Mouse (Mus musculus) brown adipose tissue, adult 24 weeks (tissue): Measurements from ENCODE around the gene Prickle1. TPM values are rescaled to one million over a fixed set of nuclear protein-coding genes. Genes with fewer than 3 reads are reported as not detected.

Experiments used
- H3K27ac ChIP-seq: fragments of 200-500 bp; replicated peaks from 2 replicates; pipeline ENCODE4 v1.5.1; 2012; ENCODE audit warnings: low read depth, mild to moderate bottlenecking, low read length
- H3K4me1 ChIP-seq: fragments of 200-500 bp; 2 replicates; pipeline ENCODE4 v1.6.1; 2012; ENCODE audit warnings: low read length, mixed read lengths; ENCODE audit not compliant: control insufficient read depth, insufficient read depth, insufficient read length
- H3K4me3 ChIP-seq: fragments of 200-500 bp; 2 replicates; pipeline ENCODE4 v1.5.1; 2012; ENCODE audit warnings: low read depth, mild to moderate bottlenecking, low read length, moderate library complexity; ENCODE audit not compliant: insufficient read depth
- polyA plus RNA-seq: library from polyadenylated mRNA; stranded (reverse); fragments of >200 nt; gene quantifications from 2 replicates; pipeline ENCODE4 v1.2.4, GENCODE M21; 2012; ENCODE audit not compliant: missing spikeins, insufficient read depth, insufficient read length

Prickle1 gene
- polyA plus RNA-seq, 1 experiment, result 2.4 TPM

GRCm38 (mm10) chr15:93478676-93479075, 117.0 kb downstream of the Prickle1 start:
- H3K27ac ChIP-seq, result no peak overlapping the region
- H3K4me1 ChIP-seq, result peaks cover 3% of the 10 kb centered on the region
- no peak overlapping the region for H3K4me3 ChIP-seq

DNA sequence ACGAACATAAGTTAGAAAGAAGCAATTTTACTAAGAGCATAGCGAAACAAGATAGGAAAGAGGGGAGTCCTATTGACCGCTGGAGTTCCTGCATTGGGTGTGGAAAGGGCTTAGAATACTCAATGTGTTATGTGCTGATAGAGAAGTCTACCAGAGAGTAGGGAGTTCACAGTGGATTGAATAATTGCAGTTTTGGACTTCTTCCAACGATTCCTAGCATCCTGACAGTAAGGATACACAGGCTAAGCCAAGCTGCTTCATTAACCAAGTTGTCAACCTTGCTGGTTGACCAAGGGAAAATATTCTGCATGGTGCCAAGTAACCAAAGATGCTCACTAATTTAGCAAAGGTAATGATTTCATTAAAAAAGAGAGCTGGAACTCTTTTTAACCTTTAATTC, 118.0 kb downstream of the Prickle1 start:
- Histone ChIP-seq H3K4me3 (no peak overlapping the region), H3K4me1 (peaks cover 5% of the 10 kb centered on the region), H3K27ac (no peak overlapping the region)

DNA sequence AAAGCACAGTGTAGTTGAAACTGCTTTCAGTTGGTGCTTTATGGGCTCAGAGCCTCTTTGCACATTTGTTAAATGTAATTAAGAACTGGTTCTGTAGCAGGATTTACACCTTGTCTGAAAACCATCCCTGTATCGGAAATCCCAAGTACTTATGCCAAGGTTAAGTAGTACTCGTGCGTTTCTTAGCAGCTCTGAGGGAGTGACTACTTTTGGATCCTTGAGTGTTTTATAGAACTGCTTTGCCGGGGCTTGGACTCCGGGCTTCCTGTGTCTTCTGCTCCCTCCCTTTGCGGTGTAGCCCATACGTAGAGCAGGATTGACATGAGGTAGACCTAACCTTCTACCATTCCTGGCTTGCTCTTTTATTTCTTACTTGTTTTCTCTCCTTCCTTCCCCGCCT, 120.0 kb downstream of the Prickle1 start:
- no peak overlapping the region for H3K27ac ChIP-seq
- peaks cover 7% of the 10 kb centered on the region for H3K4me1 ChIP-seq
- no peak overlapping the region for H3K4me3 ChIP-seq

DNA sequence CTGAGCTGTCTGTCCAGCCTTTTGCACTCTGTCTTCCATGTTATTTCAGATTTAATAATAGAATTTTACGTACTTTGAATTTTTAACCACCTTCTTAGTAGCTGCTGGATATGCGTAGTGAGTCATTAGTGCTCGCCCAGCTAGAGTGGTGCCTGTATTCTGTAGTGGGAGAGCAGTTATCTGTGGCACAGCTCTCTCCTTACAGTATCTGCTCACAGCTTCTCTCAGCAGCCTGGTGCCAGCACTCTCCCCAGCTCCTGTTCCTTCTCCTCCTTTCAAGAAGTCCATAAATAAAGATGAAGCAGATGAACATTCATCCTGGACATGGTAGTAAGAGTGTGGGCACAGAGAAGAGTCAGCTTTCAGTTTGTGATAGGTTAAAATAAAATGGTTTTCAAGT, 121.4 kb downstream of the Prickle1 start:
- H3K4me3 ChIP-seq, result no peak overlapping the region
- H3K27ac ChIP-seq, result no peak overlapping the region
- peaks cover 4% of the 10 kb centered on the region for H3K4me1 ChIP-seq

DNA sequence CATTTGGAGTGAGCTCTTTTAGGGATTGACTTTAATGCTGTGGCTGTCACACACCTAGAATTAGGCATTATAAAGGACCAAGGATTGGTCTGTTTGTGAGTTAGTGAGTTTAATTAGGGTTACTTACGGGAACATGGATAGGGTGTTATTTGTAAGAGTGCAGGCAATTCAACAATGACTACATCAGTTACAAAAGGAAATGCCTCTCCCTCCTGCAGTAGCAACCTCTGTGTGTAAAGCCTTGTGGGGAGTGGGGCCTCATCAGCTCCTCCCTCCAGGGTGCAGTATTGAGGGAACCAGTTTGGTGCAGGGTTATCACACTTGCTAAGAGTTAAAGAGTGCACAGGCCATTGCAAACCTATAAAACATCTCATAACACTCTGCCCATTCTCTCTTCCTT, 123.6 kb downstream of the Prickle1 start:
- peaks cover 4% of the 10 kb centered on the region for H3K4me1 ChIP-seq
- H3K27ac ChIP-seq, result no peak overlapping the region
- no peak overlapping the region for H3K4me3 ChIP-seq

DNA sequence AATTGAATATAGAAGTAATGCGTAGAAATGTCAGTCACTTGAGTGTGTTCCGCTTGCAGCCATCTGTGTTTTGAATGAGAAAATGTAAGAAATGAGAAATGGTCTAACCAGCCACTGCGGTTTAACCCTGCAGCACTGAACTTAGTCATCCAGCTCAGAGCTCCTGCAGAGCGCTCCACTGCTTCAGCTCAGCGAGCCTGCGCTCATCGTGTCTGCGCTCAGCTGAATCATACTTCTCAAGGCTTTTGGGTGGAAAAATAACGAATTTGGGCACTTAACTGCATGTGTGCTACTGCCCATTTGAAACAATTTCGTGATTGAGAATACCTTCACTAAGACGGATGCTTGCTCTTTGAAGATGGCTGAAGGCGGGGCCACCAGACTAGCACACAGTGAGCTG, 124.0 kb downstream of the Prickle1 start:
- H3K27ac ChIP-seq, result no peak overlapping the region

GRCm38 (mm10) chr15:93461066-93461465, 134.6 kb downstream of the Prickle1 start:
- no peak overlapping the region for H3K27ac ChIP-seq
- no peaks in the 10 kb centered on the region for H3K4me1 ChIP-seq
- H3K4me3 ChIP-seq, result no peak overlapping the region

More for the DNA sequence above, 124.0 kb downstream of the Prickle1 start:
- Histone ChIP-seq H3K4me1 (peaks cover 4% of the 10 kb centered on the region), H3K4me3 (no peak overlapping the region)

GRCm38 (mm10) chr15:93459422-93459821, 136.3 kb downstream of the Prickle1 start:
- Histone ChIP-seq H3K4me1 (no peaks in the 10 kb centered on the region), H3K4me3 (no peak overlapping the region), H3K27ac (no peak overlapping the region)

DNA sequence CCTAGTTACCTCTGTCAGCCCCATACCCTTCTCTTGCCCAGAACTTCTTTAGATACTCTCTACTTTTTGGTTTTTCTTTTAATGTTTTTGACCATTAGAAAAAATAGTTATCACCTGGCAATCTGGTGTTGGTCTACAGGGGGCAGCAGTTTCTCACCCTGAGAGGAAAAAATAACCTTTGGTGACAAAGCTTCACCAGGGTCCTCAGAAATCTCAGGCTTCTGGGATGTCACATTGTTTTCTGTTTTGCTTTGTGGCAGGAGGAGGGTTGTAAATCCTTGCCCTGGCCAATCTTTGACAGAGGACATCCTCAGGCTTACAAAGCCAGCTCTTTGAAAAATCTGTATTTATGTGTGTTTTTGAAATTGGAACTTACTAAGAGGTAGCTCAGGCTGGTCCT, 139.7 kb downstream of the Prickle1 start:
- Histone ChIP-seq H3K27ac (no peak overlapping the region), H3K4me1 (no peaks in the 10 kb centered on the region), H3K4me3 (no peak overlapping the region)

DNA sequence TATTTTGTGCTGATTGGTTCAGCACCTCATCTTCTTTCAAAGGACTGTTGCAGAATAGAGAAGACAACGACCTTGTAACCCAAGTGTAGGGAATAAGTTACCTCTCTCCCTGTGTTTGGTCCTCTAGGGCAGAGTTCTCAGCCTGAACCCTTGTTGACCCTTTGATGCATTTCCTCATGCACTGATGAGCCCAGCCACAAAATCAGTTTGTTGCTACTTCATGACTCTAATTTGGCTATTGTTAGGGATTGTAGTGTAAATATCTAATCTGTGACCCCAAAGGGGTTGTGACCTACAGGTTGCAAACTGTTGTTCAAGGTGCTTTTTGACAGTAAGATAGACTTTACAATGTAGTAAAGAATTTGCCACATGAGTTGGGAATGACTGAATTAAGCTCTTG, 142.4 kb downstream of the Prickle1 start:
- H3K4me3 ChIP-seq, result no peak overlapping the region
- H3K27ac ChIP-seq, result no peak overlapping the region
- no peaks in the 10 kb centered on the region for H3K4me1 ChIP-seq

Other genes with a start within 250 kb of the Prickle1 start
- 192 TPM in 2 replicates for gene Zcrb1, start 197.6 kb downstream of the Prickle1 start, polyA plus RNA-seq
- gene Pphln1, start 197.5 kb downstream of the Prickle1 start, polyA plus RNA-seq, result 15.4 and 19.5 TPM in 2 replicates